Mouse (Mus musculus): Measurements from ENCODE around the gene Chd1. TPM values are rescaled to one million over a fixed set of nuclear protein-coding genes. Genes with fewer than 3 reads are reported as not detected.

Chd1 gene
- total and polyA plus RNA-seq, 3 experiments: 56.9 to 75.6 (median 67.3) TPM

DNA sequence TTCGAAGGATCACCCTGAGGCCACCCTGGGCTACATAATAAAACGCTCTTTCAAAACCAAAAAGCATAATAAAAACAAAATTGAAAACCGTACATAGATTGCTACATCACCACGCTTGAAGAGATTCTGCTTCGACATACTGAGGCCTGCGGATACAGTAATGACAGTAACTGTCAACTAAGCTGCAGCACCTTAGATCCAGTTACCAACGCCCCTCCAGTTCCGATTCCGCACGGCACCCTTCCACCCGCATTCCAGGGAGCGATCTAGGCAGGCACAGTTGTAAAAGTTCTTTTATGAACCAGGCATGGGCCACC is 651 bp upstream of the Chd1 start:
- ATAC-seq (ENCODE audit: extremely low read depth, insufficient number of reproducible peaks, low FRiP score, poor library complexity, severe bottlenecking): peak; percentile 18; the same call in 1 of the 2 replicates
- TF ChIP-seq GATA1 (IDR thresholded peaks at IDR 0.05; ENCODE audit: borderline replicate concordance, low read length): no peak
- no peak for TF ChIP-seq CTCF (IDR thresholded peaks at IDR 0.05; ENCODE audit: low read depth, low read length)
- no peak for TF ChIP-seq TAL1 (conservative IDR thresholded peaks at IDR 0.05; ENCODE audit: low read depth, low read length)
- TF ChIP-seq POLR2AphosphoS5 (IDR thresholded peaks at IDR 0.05; ENCODE audit: insufficient replicate concordance, low read depth, low read length): no peak
- no peak for TF ChIP-seq GATA2 (IDR thresholded peaks at IDR 0.05; ENCODE audit: borderline replicate concordance, low read depth, low read length)
- H3K4me1 ChIP-seq (ENCODE audit: insufficient read depth, low read depth, low read length): peaks cover 17% of the 10 kb centered on the region

DNA sequence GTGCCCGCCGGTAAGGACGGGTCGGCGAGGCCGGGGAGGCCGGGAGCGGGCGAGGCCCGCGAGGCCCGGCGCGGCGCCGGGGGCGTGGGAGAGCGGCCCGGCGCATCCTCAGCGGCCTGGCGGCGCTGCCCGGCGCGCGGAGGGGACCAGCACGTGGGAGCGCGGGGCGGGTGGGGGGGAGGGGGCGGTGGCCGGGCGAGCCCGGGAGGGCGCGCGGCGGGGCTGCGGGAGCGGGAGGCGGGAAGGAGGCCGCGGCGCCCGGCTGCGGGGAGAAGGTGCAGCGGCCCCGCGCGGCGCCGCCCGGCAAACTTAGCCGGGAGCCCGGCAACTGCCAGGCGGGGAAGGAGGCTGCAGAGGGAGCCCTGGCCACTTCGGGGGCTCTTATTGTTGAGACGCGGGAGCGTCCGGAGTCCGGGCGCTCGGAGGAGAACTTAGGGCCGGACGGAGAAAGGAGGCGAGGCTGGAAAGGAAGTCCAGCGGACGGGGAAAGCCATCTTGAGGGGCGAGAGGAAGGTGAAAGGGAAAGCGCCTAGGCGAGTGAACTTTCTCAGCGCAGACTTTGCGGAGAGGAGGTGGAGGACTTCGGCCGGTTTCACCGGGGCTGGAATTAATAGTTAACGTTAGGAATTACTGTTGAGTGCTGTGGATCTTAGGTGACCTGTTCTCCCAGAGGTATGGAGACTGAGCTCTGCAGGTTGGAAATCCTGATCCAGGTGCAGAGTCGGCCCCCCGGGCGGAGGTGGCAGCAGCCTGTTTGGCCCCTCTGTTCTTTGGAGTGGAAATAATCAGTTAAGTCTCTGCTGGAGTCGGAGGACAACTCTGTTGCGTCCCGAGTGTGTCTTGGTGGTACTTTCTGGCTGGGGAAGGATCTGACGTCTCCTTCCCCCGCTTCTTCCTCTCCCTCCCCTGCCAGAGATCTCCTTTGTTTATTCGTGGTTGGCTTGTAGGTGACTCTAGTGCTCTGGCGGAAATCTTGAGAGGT is 827 bp downstream of the Chd1 start:
- ATAC-seq (ENCODE audit: extremely low read depth, insufficient number of reproducible peaks, low FRiP score, poor library complexity, severe bottlenecking): peak; percentile 62
- TF ChIP-seq POLR2AphosphoS5 (IDR thresholded peaks at IDR 0.05; ENCODE audit: insufficient replicate concordance, low read depth, low read length) (no peak), GATA2 (IDR thresholded peaks at IDR 0.05; ENCODE audit: borderline replicate concordance, low read depth, low read length) (no peak), GATA1 (IDR thresholded peaks at IDR 0.05; ENCODE audit: borderline replicate concordance, low read length) (no peak), TAL1 (conservative IDR thresholded peaks at IDR 0.05; ENCODE audit: low read depth, low read length) (no peak), CTCF (IDR thresholded peaks at IDR 0.05; ENCODE audit: low read depth, low read length) (no peak)
- peaks cover 17% of the 10 kb centered on the region for H3K4me1 ChIP-seq (ENCODE audit: insufficient read depth, low read depth, low read length)
- peak overlapping the region; percentile 85 for H3K4me3 ChIP-seq (ENCODE audit: low read depth, low read length)
- DNase-seq (ENCODE audit: low spot score): peak; percentile 63
- peaks cover 27% of the 10 kb centered on the region for H3K36me3 ChIP-seq (replicated peaks)
- no peaks in the 10 kb centered on the region for H3K27me3 ChIP-seq (ENCODE audit: insufficient read depth, low read length)
- H3K9me3 ChIP-seq (replicated peaks): no peaks in the 10 kb centered on the region

More for the DNA sequence above, 651 bp upstream of the Chd1 start:
- Histone ChIP-seq H3K4me3 (ENCODE audit: low read depth, low read length) (peak overlapping the region; percentile 85), H3K27me3 (ENCODE audit: insufficient read depth, low read length) (0 out of 2 replicates have a peak, but pooled peaks cover 2% of the 10 kb centered on the region), H3K9me3 (replicated peaks) (no peaks in the 10 kb centered on the region), H3K36me3 (replicated peaks) (peaks cover 14% of the 10 kb centered on the region)
- DNase-seq (ENCODE audit: low spot score): no peak

DNA sequence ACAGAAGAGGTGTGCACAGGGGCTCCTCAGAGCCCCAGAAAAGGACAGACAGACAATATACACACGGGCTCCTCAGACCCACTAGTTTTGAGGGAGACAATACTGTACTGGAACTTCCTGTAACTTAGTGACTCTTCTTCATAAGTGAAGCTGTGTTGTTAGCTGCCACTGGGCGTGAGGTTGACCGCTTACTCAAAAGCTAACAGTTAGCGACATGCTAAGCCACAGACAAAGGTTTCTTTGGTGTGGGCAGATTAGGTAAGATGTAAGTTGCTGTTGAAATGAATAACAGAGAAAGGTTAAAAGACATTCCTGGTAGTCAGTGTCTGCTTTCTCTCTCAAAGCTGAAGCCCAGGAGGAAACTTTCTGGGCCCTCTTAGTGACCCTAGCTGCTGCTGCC is 9.7 kb downstream of the Chd1 start:
- Histone ChIP-seq H3K9me3 (replicated peaks) (no peaks in the 10 kb centered on the region), H3K27me3 (ENCODE audit: insufficient read depth, low read length) (no peaks in the 10 kb centered on the region), H3K36me3 (replicated peaks) (peaks cover 89% of the 10 kb centered on the region), H3K4me1 (ENCODE audit: insufficient read depth, low read depth, low read length) (peaks cover 28% of the 10 kb centered on the region), H3K4me3 (ENCODE audit: low read depth, low read length) (no peak overlapping the region)
- no peak for TF ChIP-seq TAL1 (conservative IDR thresholded peaks at IDR 0.05; ENCODE audit: low read depth, low read length)
- no peak for TF ChIP-seq CTCF (IDR thresholded peaks at IDR 0.05; ENCODE audit: low read depth, low read length)
- no peak for TF ChIP-seq POLR2AphosphoS5 (IDR thresholded peaks at IDR 0.05; ENCODE audit: insufficient replicate concordance, low read depth, low read length)
- no peak for TF ChIP-seq GATA1 (IDR thresholded peaks at IDR 0.05; ENCODE audit: borderline replicate concordance, low read length)
- TF ChIP-seq GATA2 (IDR thresholded peaks at IDR 0.05; ENCODE audit: borderline replicate concordance, low read depth, low read length): no peak
- DNase-seq (ENCODE audit: low spot score) (no peak), ATAC-seq (ENCODE audit: extremely low read depth, insufficient number of reproducible peaks, low FRiP score, poor library complexity, severe bottlenecking) (no peak)

DNA sequence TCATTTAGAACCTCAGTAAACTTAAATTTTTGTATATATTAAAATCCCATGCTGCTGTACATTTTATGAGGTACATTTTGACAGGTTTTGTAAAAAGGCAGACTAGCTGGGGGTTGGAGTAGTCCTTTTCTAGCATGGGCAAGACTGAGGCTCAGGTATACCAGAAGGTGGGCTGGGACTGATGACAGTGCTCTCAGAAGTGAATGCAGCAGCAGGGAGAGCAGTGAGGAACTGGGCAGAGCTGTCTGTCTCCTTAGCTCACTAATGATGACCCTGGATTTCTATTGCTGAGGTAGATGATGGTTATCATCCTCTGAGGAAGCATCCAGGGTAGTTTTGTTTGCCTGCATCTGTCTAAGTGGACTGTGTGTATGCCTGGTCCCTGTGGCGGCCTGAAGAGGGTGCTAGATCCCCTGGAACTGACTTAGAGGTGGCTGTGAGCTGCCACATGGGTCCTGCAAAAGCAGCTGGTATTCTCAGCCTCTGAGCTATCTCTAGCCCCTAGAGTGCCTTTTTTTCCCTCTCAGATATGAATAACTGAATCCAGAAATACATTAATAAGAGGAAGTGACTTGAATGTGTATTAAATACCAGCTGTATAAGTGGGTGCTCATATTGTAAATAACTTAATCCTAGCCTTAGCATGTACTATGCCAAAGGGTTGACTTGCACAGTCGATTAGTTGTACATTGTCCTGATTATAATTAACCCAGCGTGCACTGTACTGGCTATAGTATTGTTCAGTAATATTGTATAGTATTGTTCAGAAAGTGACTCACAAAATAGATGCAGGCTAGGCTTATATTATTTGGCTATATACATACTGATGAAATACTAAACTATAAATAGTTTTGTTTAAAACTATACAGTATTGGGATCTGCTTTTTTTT is 10.5 kb downstream of the Chd1 start:
- no peak for TF ChIP-seq GATA1 (IDR thresholded peaks at IDR 0.05; ENCODE audit: borderline replicate concordance, low read length)
- 0 out of 2 replicates have a peak, but pooled peaks have one; percentile 28 for TF ChIP-seq CTCF (IDR thresholded peaks at IDR 0.05; ENCODE audit: low read depth, low read length)
- Histone ChIP-seq H3K4me3 (ENCODE audit: low read depth, low read length) (no peak overlapping the region), H3K27me3 (ENCODE audit: insufficient read depth, low read length) (no peaks in the 10 kb centered on the region), H3K9me3 (replicated peaks) (no peaks in the 10 kb centered on the region), H3K36me3 (replicated peaks) (peaks cover 87% of the 10 kb centered on the region), H3K4me1 (ENCODE audit: insufficient read depth, low read depth, low read length) (peaks cover 28% of the 10 kb centered on the region)
- DNase-seq (ENCODE audit: low spot score) (peak; percentile 7), ATAC-seq (ENCODE audit: extremely low read depth, insufficient number of reproducible peaks, low FRiP score, poor library complexity, severe bottlenecking) (no peak; the same call in 1 of the 2 replicates)

DNA sequence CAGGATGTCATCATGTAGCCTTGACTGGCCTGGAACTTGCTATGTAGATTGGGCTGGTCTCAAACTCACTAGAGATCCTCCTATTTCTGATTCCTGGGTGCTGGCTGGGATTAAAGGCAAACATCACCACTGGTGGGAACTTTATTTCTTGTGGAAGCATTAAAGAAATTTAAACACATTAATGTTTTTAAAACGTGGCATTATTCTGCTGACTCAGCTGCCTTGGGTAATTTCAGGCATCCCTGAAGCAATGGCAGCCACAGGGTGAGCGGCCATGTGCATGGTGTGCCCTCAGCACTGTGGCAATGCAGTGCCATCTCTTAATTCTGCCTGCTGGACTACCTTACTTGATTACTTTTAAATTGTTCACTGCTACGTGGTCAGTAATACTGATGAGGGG is 11.2 kb downstream of the Chd1 start:
- Histone ChIP-seq H3K4me3 (ENCODE audit: low read depth, low read length) (no peak overlapping the region), H3K27me3 (ENCODE audit: insufficient read depth, low read length) (no peaks in the 10 kb centered on the region), H3K36me3 (replicated peaks) (peaks cover 84% of the 10 kb centered on the region), H3K4me1 (ENCODE audit: insufficient read depth, low read depth, low read length) (peaks cover 28% of the 10 kb centered on the region), H3K9me3 (replicated peaks) (no peaks in the 10 kb centered on the region)
- no peak for DNase-seq (ENCODE audit: low spot score)
- ATAC-seq (ENCODE audit: extremely low read depth, insufficient number of reproducible peaks, low FRiP score, poor library complexity, severe bottlenecking): no peak
- no peak for TF ChIP-seq CTCF (IDR thresholded peaks at IDR 0.05; ENCODE audit: low read depth, low read length)
- no peak for TF ChIP-seq GATA2 (IDR thresholded peaks at IDR 0.05; ENCODE audit: borderline replicate concordance, low read depth, low read length)
- no peak for TF ChIP-seq GATA1 (IDR thresholded peaks at IDR 0.05; ENCODE audit: borderline replicate concordance, low read length)
- TF ChIP-seq TAL1 (conservative IDR thresholded peaks at IDR 0.05; ENCODE audit: low read depth, low read length): no peak
- TF ChIP-seq POLR2AphosphoS5 (IDR thresholded peaks at IDR 0.05; ENCODE audit: insufficient replicate concordance, low read depth, low read length): no peak

DNA sequence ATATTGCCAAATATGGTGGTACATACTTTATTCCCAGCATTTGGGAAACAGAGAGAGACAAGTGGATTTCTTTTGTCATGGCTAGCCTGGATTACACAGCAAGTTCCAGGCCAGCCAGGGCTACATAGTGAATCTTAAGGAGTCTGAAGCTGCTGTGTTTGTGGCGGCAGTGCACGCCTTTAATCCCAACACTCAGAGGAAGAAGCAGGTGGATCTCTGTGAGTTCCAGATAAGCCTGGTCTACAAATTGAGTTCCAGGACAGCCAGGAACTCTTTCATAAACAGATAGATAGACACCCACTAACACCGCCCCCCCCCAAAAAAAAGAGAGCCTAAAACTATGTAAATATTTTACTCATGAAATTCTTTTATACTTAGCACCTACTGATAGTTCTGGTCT is 16.1 kb downstream of the Chd1 start:
- ATAC-seq (ENCODE audit: extremely low read depth, insufficient number of reproducible peaks, low FRiP score, poor library complexity, severe bottlenecking) (no peak), DNase-seq (ENCODE audit: low spot score) (no peak)
- peaks cover 12% of the 10 kb centered on the region for H3K4me1 ChIP-seq (ENCODE audit: insufficient read depth, low read depth, low read length)
- peaks cover 62% of the 10 kb centered on the region for H3K36me3 ChIP-seq (replicated peaks)
- no peaks in the 10 kb centered on the region for H3K27me3 ChIP-seq (ENCODE audit: insufficient read depth, low read length)
- no peak for TF ChIP-seq TAL1 (conservative IDR thresholded peaks at IDR 0.05; ENCODE audit: low read depth, low read length)
- TF ChIP-seq CTCF (IDR thresholded peaks at IDR 0.05; ENCODE audit: low read depth, low read length): no peak
- TF ChIP-seq GATA1 (IDR thresholded peaks at IDR 0.05; ENCODE audit: borderline replicate concordance, low read length): no peak
- no peak for TF ChIP-seq POLR2AphosphoS5 (IDR thresholded peaks at IDR 0.05; ENCODE audit: insufficient replicate concordance, low read depth, low read length)
- no peak for TF ChIP-seq GATA2 (IDR thresholded peaks at IDR 0.05; ENCODE audit: borderline replicate concordance, low read depth, low read length)
- H3K4me3 ChIP-seq (ENCODE audit: low read depth, low read length): no peak overlapping the region
- H3K9me3 ChIP-seq (replicated peaks): no peaks in the 10 kb centered on the region
